Mouse (Mus musculus): ENCODE results near the gene Hand2. TPM values are rescaled to one million over a fixed set of nuclear protein-coding genes. Genes with fewer than 3 reads are reported as not detected.

Gene Hand2
- total RNA-seq, 2 experiments from 2014 or later: not detected

DNA sequence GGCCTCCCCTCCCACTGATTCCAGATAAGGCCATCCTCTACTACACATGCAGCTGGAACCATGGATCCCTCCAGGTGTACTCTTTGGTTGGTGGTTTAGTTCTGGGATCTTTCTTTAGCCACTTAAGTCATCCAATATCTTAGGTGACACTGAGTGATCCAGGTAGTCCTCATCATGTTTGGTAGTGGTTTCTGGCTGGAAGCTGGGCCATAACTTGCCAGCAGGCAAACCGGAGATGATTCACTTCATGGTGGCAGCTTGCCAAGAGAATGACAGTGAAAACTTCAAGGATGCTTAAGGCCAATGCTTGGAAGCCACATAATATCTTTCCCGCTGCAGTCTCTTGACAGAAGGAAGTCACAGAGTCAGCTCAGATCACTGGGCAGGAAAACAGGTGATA lies 42.1 kb downstream of the Hand2 start:
- no peak for ATAC-seq (replicated peaks; ENCODE audit: low FRiP score, poor library complexity, severe bottlenecking)

DNA sequence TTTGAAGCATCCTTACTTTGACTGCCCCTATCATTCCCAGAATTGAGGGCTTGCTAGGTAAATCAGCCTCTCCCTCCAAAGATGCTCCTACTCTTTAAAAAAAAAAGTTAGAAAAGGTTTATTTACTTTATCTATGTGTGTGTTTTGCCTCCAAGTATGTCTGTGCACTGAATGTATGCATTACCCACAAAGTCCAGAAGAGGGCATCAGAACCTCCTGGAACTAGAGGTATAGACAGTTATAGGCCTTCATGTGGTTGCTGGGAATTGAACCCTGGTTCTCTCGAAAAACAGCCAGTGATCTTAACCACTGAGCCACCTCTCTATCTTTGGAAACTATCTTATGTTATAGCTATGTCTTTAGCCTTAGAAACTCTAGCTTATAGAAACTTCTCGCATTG lies 53.3 kb downstream of the Hand2 start:
- no peak for ATAC-seq (replicated peaks; ENCODE audit: low FRiP score, poor library complexity, severe bottlenecking)

Other genes with a start within 250 kb of the Hand2 start
- not detected in 2 replicates for gene Scrg1, start 134.9 kb downstream of the Hand2 start, total RNA-seq (2015; ENCODE audit: low replicate concordance)
- 3.5 TPM in 1 of 2 replicates, not detected in the other for gene Scrg1, start 134.9 kb downstream of the Hand2 start, total RNA-seq (2017; ENCODE audit: low replicate concordance)
- gene Sap30, start 166.9 kb downstream of the Hand2 start, total RNA-seq (2015; ENCODE audit: low replicate concordance): 19.7 and 29.9 TPM in 2 replicates
- gene Sap30, start 166.9 kb downstream of the Hand2 start, total RNA-seq (2017; ENCODE audit: low replicate concordance): 24.9 and 33.8 TPM in 2 replicates
- 755 and 757 TPM in 2 replicates for gene Hmgb2, start 190.9 kb downstream of the Hand2 start, total RNA-seq (2015; ENCODE audit: low replicate concordance)
- 675 and 1,030 TPM in 2 replicates for gene Hmgb2, start 190.9 kb downstream of the Hand2 start, total RNA-seq (2017; ENCODE audit: low replicate concordance)

All from erythroid progenitor cell, adult 5-6 weeks (primary cell).